Mouse (Mus musculus): ENCODE results near the gene C2cd5. TPM values are rescaled to one million over a fixed set of nuclear protein-coding genes. Genes with fewer than 3 reads are reported as not detected.
"Not testable (repeated sequence)": the region's sequence is repeated elsewhere in the genome, so short reads cannot be mapped to it uniquely, and the experiment has no call there.

The C2cd5 gene
- polyA plus RNA-seq, 1 experiment from 2014 or later: 22.4 TPM

- Histone ChIP-seq H3K9me3 (ENCODE audit: control insufficient read depth, low read length) (no peaks in the 10 kb centered on the region), H3K4me1 (ENCODE audit: control insufficient read depth in 2 of 2, insufficient read depth in 2 of 2, low read length in 2 of 2) (peaks cover 6 to 8% of the 10 kb centered on the region in 2 experiments), H3K4me2 (ENCODE audit: low read length) (no peak overlapping the region), H3K27ac (replicated peaks in 1 of 2; ENCODE audit: control insufficient read depth in 1 of 2, insufficient read depth in 1 of 2, low read depth in 2 of 2, low read length in 2 of 2) (no peak overlapping the region), H3K4me3 (ENCODE audit: control insufficient read depth in 1 of 2, insufficient read depth in 1 of 2, low read depth in 1 of 2, low read length in 2 of 2) (no peak overlapping the region), H3K27me3 (ENCODE audit: control insufficient read depth, insufficient read depth, low read length) (no peaks in the 10 kb centered on the region), H3K36me3 (ENCODE audit: control insufficient read depth, insufficient read depth, low read length) (peaks cover 6% of the 10 kb centered on the region), H3K9ac (ENCODE audit: low read length) (no peak overlapping the region)
- no peak for ATAC-seq (ENCODE audit: insufficient number of reproducible peaks, insufficient read depth, low FRiP score, low read depth)
- WGBS: 58% methylated on average over 5 of the region's 5 CpGs
Measured at GRCm38 (mm10) chr6:143020647-143021046, 79.3 kb downstream of the C2cd5 start.

GRCm38 (mm10) chr6:143020146-143020545, 79.8 kb downstream of the C2cd5 start:
- Histone ChIP-seq H3K4me2 (ENCODE audit: low read length) (no peak overlapping the region), H3K4me3 (ENCODE audit: control insufficient read depth in 1 of 2, insufficient read depth in 1 of 2, low read depth in 1 of 2, low read length in 2 of 2) (no peak overlapping the region), H3K27me3 (ENCODE audit: control insufficient read depth, insufficient read depth, low read length) (no peaks in the 10 kb centered on the region), H3K4me1 (ENCODE audit: control insufficient read depth in 2 of 2, insufficient read depth in 2 of 2, low read length in 2 of 2) (peaks cover 6 to 8% of the 10 kb centered on the region in 2 experiments), H3K9ac (ENCODE audit: low read length) (no peak overlapping the region), H3K36me3 (ENCODE audit: control insufficient read depth, insufficient read depth, low read length) (peaks cover 6% of the 10 kb centered on the region), H3K9me3 (ENCODE audit: control insufficient read depth, low read length) (no peaks in the 10 kb centered on the region), H3K27ac (replicated peaks in 1 of 2; ENCODE audit: control insufficient read depth in 1 of 2, insufficient read depth in 1 of 2, low read depth in 2 of 2, low read length in 2 of 2) (no peak overlapping the region)
- WGBS: 97% methylated on average over 4 of the region's 4 CpGs
- ATAC-seq (ENCODE audit: insufficient number of reproducible peaks, insufficient read depth, low FRiP score, low read depth): no peak

- Histone ChIP-seq H3K4me2 (ENCODE audit: low read length) (no peak overlapping the region), H3K27me3 (ENCODE audit: control insufficient read depth, insufficient read depth, low read length) (no peaks in the 10 kb centered on the region), H3K36me3 (ENCODE audit: control insufficient read depth, insufficient read depth, low read length) (peaks cover 22% of the 10 kb centered on the region), H3K27ac (replicated peaks in 1 of 2; ENCODE audit: control insufficient read depth in 1 of 2, insufficient read depth in 1 of 2, low read depth in 2 of 2, low read length in 2 of 2) (no peak overlapping the region), H3K9ac (ENCODE audit: low read length) (no peak overlapping the region), H3K9me3 (ENCODE audit: control insufficient read depth, low read length) (no peaks in the 10 kb centered on the region), H3K4me3 (ENCODE audit: control insufficient read depth in 1 of 2, insufficient read depth in 1 of 2, low read depth in 1 of 2, low read length in 2 of 2) (no peak overlapping the region), H3K4me1 (ENCODE audit: control insufficient read depth in 2 of 2, insufficient read depth in 2 of 2, low read length in 2 of 2) (peaks cover 0 to 2% of the 10 kb centered on the region in 2 experiments; a peak in 2 of 4 replicates)
- no peak for ATAC-seq (ENCODE audit: insufficient number of reproducible peaks, insufficient read depth, low FRiP score, low read depth)
- WGBS: 88% methylated on average over 15 of the region's 15 CpGs
Measured at GRCm38 (mm10) chr6:143012513-143013215, 87.3 kb downstream of the C2cd5 start.

- Histone ChIP-seq H3K4me1 (ENCODE audit: control insufficient read depth in 2 of 2, insufficient read depth in 2 of 2, low read length in 2 of 2) (no peaks in the 10 kb centered on the region), H3K36me3 (ENCODE audit: control insufficient read depth, insufficient read depth, low read length) (peaks cover 15% of the 10 kb centered on the region; the same call in 1 of the 2 replicates), H3K4me2 (ENCODE audit: low read length) (no peak overlapping the region), H3K9me3 (ENCODE audit: control insufficient read depth, low read length) (peaks cover 5% of the 10 kb centered on the region), H3K27me3 (ENCODE audit: control insufficient read depth, insufficient read depth, low read length) (no peaks in the 10 kb centered on the region), H3K9ac (ENCODE audit: low read length) (no peak overlapping the region), H3K4me3 (ENCODE audit: control insufficient read depth in 1 of 2, insufficient read depth in 1 of 2, low read depth in 1 of 2, low read length in 2 of 2) (no peak overlapping the region), H3K27ac (replicated peaks in 1 of 2; ENCODE audit: control insufficient read depth in 1 of 2, insufficient read depth in 1 of 2, low read depth in 2 of 2, low read length in 2 of 2) (no peak overlapping the region)
- 85% methylated on average over 5 of the region's 5 CpGs for WGBS
- no peak for ATAC-seq (ENCODE audit: insufficient number of reproducible peaks, insufficient read depth, low FRiP score, low read depth)
Measured at GRCm38 (mm10) chr6:143008865-143009264, 91.1 kb downstream of the C2cd5 start.

GRCm38 (mm10) chr6:143005209-143005608, 94.7 kb downstream of the C2cd5 start:
- H3K4me3 ChIP-seq (ENCODE audit: control insufficient read depth in 1 of 2, insufficient read depth in 1 of 2, low read depth in 1 of 2, low read length in 2 of 2); H3K4me1 ChIP-seq (ENCODE audit: control insufficient read depth in 2 of 2, insufficient read depth in 2 of 2, low read length in 2 of 2); H3K27me3 ChIP-seq (ENCODE audit: control insufficient read depth, insufficient read depth, low read length); H3K4me2 ChIP-seq (ENCODE audit: low read length); H3K36me3 ChIP-seq (ENCODE audit: control insufficient read depth, insufficient read depth, low read length); ATAC-seq (ENCODE audit: insufficient number of reproducible peaks, insufficient read depth, low FRiP score, low read depth); H3K9me3 ChIP-seq (ENCODE audit: control insufficient read depth, low read length); H3K9ac ChIP-seq (ENCODE audit: low read length); H3K27ac ChIP-seq (replicated peaks in 1 of 2; ENCODE audit: control insufficient read depth in 1 of 2, insufficient read depth in 1 of 2, low read depth in 2 of 2, low read length in 2 of 2): not testable (repeated sequence)
- 87% methylated on average over 9 of the region's 9 CpGs for WGBS

- H3K9me3 ChIP-seq (ENCODE audit: control insufficient read depth, low read length): peaks cover 5% of the 10 kb centered on the region
- no peak overlapping the region for H3K27ac ChIP-seq (replicated peaks in 1 of 2; ENCODE audit: control insufficient read depth in 1 of 2, insufficient read depth in 1 of 2, low read depth in 2 of 2, low read length in 2 of 2)
- no peak overlapping the region for H3K4me3 ChIP-seq (ENCODE audit: control insufficient read depth in 1 of 2, insufficient read depth in 1 of 2, low read depth in 1 of 2, low read length in 2 of 2)
- WGBS: 72% methylated on average over 9 of the region's 9 CpGs
- no peaks in the 10 kb centered on the region for H3K27me3 ChIP-seq (ENCODE audit: control insufficient read depth, insufficient read depth, low read length)
- no peak overlapping the region for H3K9ac ChIP-seq (ENCODE audit: low read length)
- H3K4me1 ChIP-seq (ENCODE audit: control insufficient read depth in 2 of 2, insufficient read depth in 2 of 2, low read length in 2 of 2): peaks cover 0 to 2% of the 10 kb centered on the region in 2 experiments; a peak in 1 of 4 replicates
- H3K4me2 ChIP-seq (ENCODE audit: low read length): no peak overlapping the region
- no peaks in the 10 kb centered on the region for H3K36me3 ChIP-seq (ENCODE audit: control insufficient read depth, insufficient read depth, low read length)
- ATAC-seq (ENCODE audit: insufficient number of reproducible peaks, insufficient read depth, low FRiP score, low read depth): no peak
Measured at GRCm38 (mm10) chr6:143004801-143005200, 95.1 kb downstream of the C2cd5 start.

- H3K36me3 ChIP-seq (ENCODE audit: control insufficient read depth, insufficient read depth, low read length): no peaks in the 10 kb centered on the region
- no peaks in the 10 kb centered on the region for H3K9me3 ChIP-seq (ENCODE audit: control insufficient read depth, low read length)
- peaks cover 3 to 7% of the 10 kb centered on the region in 2 experiments; a peak in 3 of 4 replicates for H3K4me1 ChIP-seq (ENCODE audit: control insufficient read depth in 2 of 2, insufficient read depth in 2 of 2, low read length in 2 of 2)
- H3K4me2 ChIP-seq (ENCODE audit: low read length): no peak overlapping the region
- 59% methylated on average over 12 of the region's 12 CpGs for WGBS
- H3K27ac ChIP-seq (replicated peaks in 1 of 2; ENCODE audit: control insufficient read depth in 1 of 2, insufficient read depth in 1 of 2, low read depth in 2 of 2, low read length in 2 of 2): no peak overlapping the region
- no peak overlapping the region for H3K4me3 ChIP-seq (ENCODE audit: control insufficient read depth in 1 of 2, insufficient read depth in 1 of 2, low read depth in 1 of 2, low read length in 2 of 2)
- no peak overlapping the region for H3K9ac ChIP-seq (ENCODE audit: low read length)
- H3K27me3 ChIP-seq (ENCODE audit: control insufficient read depth, insufficient read depth, low read length): no peaks in the 10 kb centered on the region
- ATAC-seq (ENCODE audit: insufficient number of reproducible peaks, insufficient read depth, low FRiP score, low read depth): no peak
Measured at GRCm38 (mm10) chr6:142998221-142998999, 101.5 kb downstream of the C2cd5 start.

Measured in heart, embryonic 14.5 days (tissue).